Mouse (Mus musculus) lung, postnatal 0 days (tissue): ENCODE results near the gene Cers5. TPM values are rescaled to one million over a fixed set of nuclear protein-coding genes. Genes with fewer than 3 reads are reported as not detected.
"Not testable (repeated sequence)": the region's sequence is repeated elsewhere in the genome, so short reads cannot be mapped to it uniquely, and the experiment has no call there.

Experiments
- ATAC-seq: fragments of 200-750 bp; cut with Nextera tagmentation; 2 replicates; pipeline ENCODE4 v1.8.0; 2017; ENCODE audit warnings: moderate library complexity
- DNase-seq: peaks from one replicate; pipeline ENCODE4 v3.0.0-alpha.2; 2016; ENCODE audit warnings: low spot score
- H3K27ac ChIP-seq: fragments of 300-500 bp; sonication (generic); 2 replicates; pipeline ENCODE4 v1.5.1; 2014; ENCODE audit warnings: antibody characterized with exemption, mild to moderate bottlenecking, low read length, mixed read lengths
- H3K27me3 ChIP-seq: fragments of 300-500 bp; sonication (generic); replicated peaks from 2 replicates; pipeline ENCODE4 v1.6.1; 2014; ENCODE audit warnings: low read length, mixed read lengths; ENCODE audit not compliant: insufficient read depth
- H3K36me3 ChIP-seq: fragments of 300-500 bp; sonication (generic); 2 replicates; pipeline ENCODE4 v1.6.1; 2014; ENCODE audit warnings: low read length, mixed read lengths; ENCODE audit not compliant: insufficient read depth
- H3K4me1 ChIP-seq: fragments of 300-500 bp; sonication (generic); 2 replicates; pipeline ENCODE4 v1.6.1; 2014; ENCODE audit warnings: antibody characterized with exemption, low read depth, low read length, mixed read lengths; ENCODE audit not compliant: insufficient read depth
- H3K4me2 ChIP-seq: fragments of 300-500 bp; sonication (generic); replicated peaks from 2 replicates; pipeline ENCODE4 v1.6.1; 2014; ENCODE audit warnings: low read depth, mild to moderate bottlenecking, low read length, moderate library complexity, mixed read lengths
- H3K4me3 ChIP-seq: fragments of 300-500 bp; sonication (generic); 2 replicates; pipeline ENCODE4 v1.5.1; 2014; ENCODE audit warnings: low read depth, low read length
- H3K9ac ChIP-seq: fragments of 300-500 bp; sonication (generic); replicated peaks from 2 replicates; pipeline ENCODE4 v1.6.1; 2014; ENCODE audit warnings: low read depth, mild to moderate bottlenecking
- H3K9me3 ChIP-seq: fragments of 300-500 bp; sonication (generic); 2 replicates; pipeline ENCODE4 v1.6.1; 2016; ENCODE audit warnings: low read length, mixed read lengths
- CTCF ChIP-seq: IDR thresholded peaks from 2 replicates; pipeline ENCODE4 v1.5.1; 2016; ENCODE audit warnings: antibody characterized with exemption, mild to moderate bottlenecking
- EP300 ChIP-seq: IDR thresholded peaks from 2 replicates; pipeline ENCODE4 v1.6.1; 2016; ENCODE audit warnings: antibody characterized with exemption, mild to moderate bottlenecking, control low read depth
- WGBS: fragments of 180-500 bp; shearing (Covaris S2); extraction: QIAGEN DNeasy Blood & Tissue Kit; methylation state at CpG from one replicate; pipeline ENCODE4 v1.1.7; 2014; 5-methylcytosine and 5-hydroxymethylcytosine counted together
- polyA plus RNA-seq: library from polyadenylated mRNA; unstranded; fragments of >200 nt; fragmentation: Nextera tagmentation; extraction: Ambion mirVana; gene quantifications from 2 replicates; pipeline ENCODE4 v1.2.1, GENCODE M21; 2015

Cers5 gene
- polyA plus RNA-seq, 1 experiment from 2014 or later: 67.1 TPM

GRCm38 (mm10) chr15:99705440-99706048 is 67.1 kb downstream of the Cers5 start, which contains the start of gene Gm17349:
TSS of gene Gm17349 (minus strand) at chr15:99705490.
- TF ChIP-seq CTCF (peak; percentile 85), EP300 (no peak)
- Histone ChIP-seq H3K4me1 (peaks cover 3% of the 10 kb centered on the region; the same call in 1 of the 2 replicates), H3K4me3 (no peak within 1 kb of the TSS), H3K27me3 (no peaks in the 10 kb centered on the region), H3K4me2 (no peak within 1 kb of the TSS), H3K9me3 (no peaks in the 10 kb centered on the region), H3K9ac (no peak within 1 kb of the TSS), H3K36me3 (peaks cover 23% of the 10 kb centered on the region), H3K27ac (peak within 1 kb of the TSS; percentile 32; the same call in 1 of the 2 replicates)
- 65% methylated on average over 11 of the region's 11 CpGs for WGBS
- peak; percentile 81 for DNase-seq
- ATAC-seq: no peak

GRCm38 (mm10) chr15:99704881-99705280 is 67.8 kb downstream of the Cers5 start:
- Histone ChIP-seq H3K9me3 (no peaks in the 10 kb centered on the region), H3K4me3 (no peak overlapping the region), H3K4me1 (peaks cover 3% of the 10 kb centered on the region; the same call in 1 of the 2 replicates), H3K9ac (no peak overlapping the region), H3K4me2 (no peak overlapping the region), H3K27me3 (no peaks in the 10 kb centered on the region), H3K27ac (peak overlapping the region; percentile 32; the same call in 1 of the 2 replicates), H3K36me3 (peaks cover 19% of the 10 kb centered on the region)
- DNase-seq (no peak), ATAC-seq (no peak)
- TF ChIP-seq EP300: no peak
- no peak; the same call in 1 of the 2 replicates for TF ChIP-seq CTCF
- WGBS: 74% methylated on average over 7 of the region's 7 CpGs

- no peak overlapping the region for H3K9ac ChIP-seq
- no peak overlapping the region for H3K4me3 ChIP-seq
- H3K27ac ChIP-seq: no peak overlapping the region
- H3K27me3 ChIP-seq: no peaks in the 10 kb centered on the region
- DNase-seq: no peak
- no peak for TF ChIP-seq CTCF
- TF ChIP-seq EP300: no peak
- no peak for ATAC-seq
- H3K4me1 ChIP-seq: peaks cover 3% of the 10 kb centered on the region; the same call in 1 of the 2 replicates
- H3K4me2 ChIP-seq: no peak overlapping the region
- 48% methylated on average over 23 of the region's 23 CpGs for WGBS
- peaks cover 17% of the 10 kb centered on the region for H3K36me3 ChIP-seq
- no peaks in the 10 kb centered on the region for H3K9me3 ChIP-seq
Observed at GRCm38 (mm10) chr15:99704041-99704681, 68.5 kb downstream of the Cers5 start.

GRCm38 (mm10) chr15:99703676-99704040 is 69.0 kb downstream of the Cers5 start:
- no peak overlapping the region for H3K4me3 ChIP-seq

GRCm38 (mm10) chr15:99703104-99703503 is 69.6 kb downstream of the Cers5 start:
- Histone ChIP-seq H3K4me3 (no peak overlapping the region), H3K27me3 (no peaks in the 10 kb centered on the region), H3K4me1 (peaks cover 3% of the 10 kb centered on the region; the same call in 1 of the 2 replicates), H3K9ac (0 out of 2 replicates have a peak overlapping the region, but pooled peaks have one; percentile 92), H3K36me3 (peaks cover 8% of the 10 kb centered on the region), H3K9me3 (no peaks in the 10 kb centered on the region), H3K4me2 (peak overlapping the region; percentile 58; the same call in 1 of the 2 replicates), H3K27ac (0 out of 2 replicates have a peak overlapping the region, but pooled peaks have one; percentile 98)
- TF ChIP-seq EP300: no peak
- TF ChIP-seq CTCF: no peak
- DNase-seq (no peak), ATAC-seq (no peak)
- 64% methylated on average over 9 of the region's 9 CpGs for WGBS

More at GRCm38 (mm10) chr15:99703676-99704040, 69.0 kb downstream of the Cers5 start:
- no peaks in the 10 kb centered on the region for H3K27me3 ChIP-seq
- H3K4me2 ChIP-seq: no peak overlapping the region
- peaks cover 12% of the 10 kb centered on the region for H3K36me3 ChIP-seq
- H3K27ac ChIP-seq: no peak overlapping the region
- 78% methylated on average over 5 of the region's 5 CpGs for WGBS
- TF ChIP-seq CTCF (no peak), EP300 (no peak)
- H3K9me3 ChIP-seq: no peaks in the 10 kb centered on the region
- ATAC-seq (no peak), DNase-seq (no peak)
- peaks cover 3% of the 10 kb centered on the region; the same call in 1 of the 2 replicates for H3K4me1 ChIP-seq
- H3K9ac ChIP-seq: no peak overlapping the region

GRCm38 (mm10) chr15:99701999-99702900 is 70.4 kb downstream of the Cers5 start, which contains the start of gene Smarcd1:
TSS of gene Smarcd1 (plus strand) at chr15:99702129.
- peak; percentile 93 for ATAC-seq
- Histone ChIP-seq H3K27me3 (no peaks in the 10 kb centered on the region), H3K4me2 (peak within 1 kb of the TSS; percentile 58), H3K4me1 (peaks cover 3% of the 10 kb centered on the region; the same call in 1 of the 2 replicates), H3K27ac (peak within 1 kb of the TSS; percentile 98), H3K9me3 (no peaks in the 10 kb centered on the region), H3K4me3 (peak within 1 kb of the TSS; percentile 92), H3K9ac (peak within 1 kb of the TSS; percentile 92), H3K36me3 (peaks cover 5% of the 10 kb centered on the region)
- DNase-seq: peak; percentile 94
- 1% methylated on average over 45 of the region's 71 CpGs for WGBS
- TF ChIP-seq EP300 (0 out of 2 replicates have a peak, but pooled peaks have one; percentile 9), CTCF (peak; percentile 91)

- not testable (repeated sequence) for H3K9me3 ChIP-seq, ATAC-seq, DNase-seq, H3K36me3 ChIP-seq, H3K4me1 ChIP-seq, H3K27me3 ChIP-seq
- Histone ChIP-seq H3K9ac (peak overlapping the region; percentile 92), H3K4me2 (peak overlapping the region; percentile 58; the same call in 1 of the 2 replicates), H3K27ac (peak overlapping the region; percentile 98; the same call in 1 of the 2 replicates), H3K4me3 (peak overlapping the region; percentile 92)
- WGBS: 43% methylated on average over 16 of the region's 16 CpGs
Observed at GRCm38 (mm10) chr15:99701640-99701998, 71.1 kb downstream of the Cers5 start.
